Mouse (Mus musculus): ENCODE measurements around the gene Golga4. TPM values are rescaled to one million over a fixed set of nuclear protein-coding genes. Genes with fewer than 3 reads are reported as not detected.

Gene Golga4
- polyA plus RNA-seq, 1 experiment: 17.4 TPM

- H3K4me3 ChIP-seq (replicated peaks; ENCODE audit: extremely low read depth, low read depth, low read length): peak overlapping the region; percentile 85
- TF ChIP-seq POLR2A (IDR thresholded peaks at IDR 0.05; ENCODE audit: borderline replicate concordance, extremely low read depth, low read depth, low read length) (no peak), CTCF (IDR thresholded peaks at IDR 0.05; ENCODE audit: insufficient read depth, low read length) (no peak)
- DNase-seq: no peak
- 40% methylated on average over 16 of the region's 16 CpGs for WGBS
- H3K4me1 ChIP-seq (ENCODE audit: control insufficient read depth, insufficient read depth, low read length): peaks cover 10% of the 10 kb centered on the region; the same call in 1 of the 2 replicates
Observed at GRCm38 (mm10) chr9:118607701-118608401, 101.8 kb downstream of the Golga4 start.

GRCm38 (mm10) chr9:118608556-118608955 lies 102.5 kb downstream of the Golga4 start:
- TF ChIP-seq POLR2A (IDR thresholded peaks at IDR 0.05; ENCODE audit: borderline replicate concordance, extremely low read depth, low read depth, low read length) (no peak), CTCF (IDR thresholded peaks at IDR 0.05; ENCODE audit: insufficient read depth, low read length) (no peak)
- no peak for DNase-seq
- Histone ChIP-seq H3K4me3 (replicated peaks; ENCODE audit: extremely low read depth, low read depth, low read length) (no peak overlapping the region), H3K4me1 (ENCODE audit: control insufficient read depth, insufficient read depth, low read length) (peaks cover 10% of the 10 kb centered on the region; the same call in 1 of the 2 replicates)
- WGBS: 58% methylated on average over 4 of the region's 4 CpGs

- TF ChIP-seq POLR2A (IDR thresholded peaks at IDR 0.05; ENCODE audit: borderline replicate concordance, extremely low read depth, low read depth, low read length) (no peak), CTCF (IDR thresholded peaks at IDR 0.05; ENCODE audit: insufficient read depth, low read length) (no peak)
- Histone ChIP-seq H3K4me3 (replicated peaks; ENCODE audit: extremely low read depth, low read depth, low read length) (no peak overlapping the region), H3K4me1 (ENCODE audit: control insufficient read depth, insufficient read depth, low read length) (peaks cover 10% of the 10 kb centered on the region; the same call in 1 of the 2 replicates)
- 34% methylated on average over 10 of the region's 10 CpGs for WGBS
- DNase-seq: no peak
Observed at GRCm38 (mm10) chr9:118610060-118610459, 104.0 kb downstream of the Golga4 start.

GRCm38 (mm10) chr9:118611111-118611541 lies 105.1 kb downstream of the Golga4 start:
- H3K4me3 ChIP-seq (replicated peaks; ENCODE audit: extremely low read depth, low read depth, low read length): peak overlapping the region; percentile 35
- TF ChIP-seq POLR2A (IDR thresholded peaks at IDR 0.05; ENCODE audit: borderline replicate concordance, extremely low read depth, low read depth, low read length): peak; percentile 77; the same call in 1 of the 2 replicates
- no peak for TF ChIP-seq CTCF (IDR thresholded peaks at IDR 0.05; ENCODE audit: insufficient read depth, low read length)
- WGBS: 3% methylated on average over 14 of the region's 14 CpGs
- no peak for DNase-seq
- H3K4me1 ChIP-seq (ENCODE audit: control insufficient read depth, insufficient read depth, low read length): peaks cover 10% of the 10 kb centered on the region; the same call in 1 of the 2 replicates

GRCm38 (mm10) chr9:118611958-118612581 lies 106.0 kb downstream of the Golga4 start:
- 47% methylated on average over 20 of the region's 20 CpGs for WGBS
- DNase-seq: no peak
- H3K4me3 ChIP-seq (replicated peaks; ENCODE audit: extremely low read depth, low read depth, low read length): no peak overlapping the region

DNA sequence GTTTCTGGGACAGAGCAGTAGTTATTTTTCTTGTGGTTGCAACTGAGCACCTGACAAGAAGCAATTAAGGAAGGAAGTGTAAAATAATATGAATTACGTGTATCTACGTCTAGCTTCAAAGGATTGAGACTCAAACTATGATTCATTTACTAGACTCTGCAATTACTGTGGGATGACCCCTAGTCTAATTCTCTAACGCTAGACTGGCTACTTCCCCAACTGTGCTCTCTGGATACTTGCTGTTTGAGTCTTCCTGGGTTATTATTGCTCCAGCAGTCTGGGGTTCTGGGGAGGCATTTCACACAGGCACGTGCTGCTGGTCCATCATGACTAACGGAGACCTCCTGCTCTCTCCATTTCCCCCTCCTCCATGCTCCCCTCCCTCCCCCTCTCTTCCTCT lies 111.2 kb downstream of the Golga4 start:
- DNase-seq: no peak
- Histone ChIP-seq H3K4me1 (ENCODE audit: control insufficient read depth, insufficient read depth, low read length) (no peaks in the 10 kb centered on the region), H3K4me3 (replicated peaks; ENCODE audit: extremely low read depth, low read depth, low read length) (no peak overlapping the region)
- TF ChIP-seq CTCF (IDR thresholded peaks at IDR 0.05; ENCODE audit: insufficient read depth, low read length) (no peak), POLR2A (IDR thresholded peaks at IDR 0.05; ENCODE audit: borderline replicate concordance, extremely low read depth, low read depth, low read length) (no peak)
- WGBS: 66% methylated on average over 5 of the region's 5 CpGs

More at GRCm38 (mm10) chr9:118611958-118612581, 106.0 kb downstream of the Golga4 start:
- H3K4me1 ChIP-seq (ENCODE audit: control insufficient read depth, insufficient read depth, low read length): peaks cover 10% of the 10 kb centered on the region; the same call in 1 of the 2 replicates
- TF ChIP-seq POLR2A (IDR thresholded peaks at IDR 0.05; ENCODE audit: borderline replicate concordance, extremely low read depth, low read depth, low read length) (0 out of 2 replicates have a peak, but pooled peaks have one; percentile 4), CTCF (IDR thresholded peaks at IDR 0.05; ENCODE audit: insufficient read depth, low read length) (no peak)

DNA sequence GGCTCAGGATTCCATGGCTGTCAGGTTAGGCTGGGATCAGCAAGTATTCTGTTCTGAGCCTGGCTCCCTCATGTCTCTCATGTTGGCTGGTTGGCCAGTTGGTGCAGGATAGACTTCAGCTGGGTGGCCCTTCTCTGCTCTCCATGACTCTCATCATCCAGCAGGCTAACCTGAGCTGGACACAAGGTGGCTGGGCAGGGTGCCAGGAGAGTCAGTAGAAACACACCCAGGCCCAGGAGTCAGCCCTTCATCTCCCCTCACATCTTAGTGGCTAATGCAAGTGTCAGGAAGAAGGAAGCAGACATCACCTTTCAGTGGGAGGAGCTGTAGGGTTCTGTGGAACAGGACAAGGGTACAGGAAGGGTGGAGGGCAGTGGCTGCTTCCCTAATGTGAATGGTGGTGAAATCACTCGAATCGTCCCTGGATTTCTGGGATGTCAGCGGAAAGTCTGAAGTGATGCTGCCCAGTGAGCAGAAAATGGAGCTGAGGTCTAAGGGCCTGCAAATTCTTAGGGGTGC lies 112.7 kb downstream of the Golga4 start:
- 47% methylated on average over 3 of the region's 3 CpGs for whole genome bisulfite sequencing
- no peak for DNase-seq
- peaks cover 5% of the 10 kb centered on the region for H3K4me1 ChIP-seq (ENCODE audit: control insufficient read depth, insufficient read depth, low read length)
- no peak overlapping the region for H3K4me3 ChIP-seq (replicated peaks; ENCODE audit: extremely low read depth, low read depth, low read length)
- TF ChIP-seq POLR2A (IDR thresholded peaks at IDR 0.05; ENCODE audit: borderline replicate concordance, extremely low read depth, low read depth, low read length): no peak
- TF ChIP-seq CTCF (IDR thresholded peaks at IDR 0.05; ENCODE audit: insufficient read depth, low read length): no peak

GRCm38 (mm10) chr9:118620807-118621206 lies 114.7 kb downstream of the Golga4 start:
- no peak overlapping the region for H3K4me3 ChIP-seq (replicated peaks; ENCODE audit: extremely low read depth, low read depth, low read length)
- 51% methylated on average over 4 of the region's 4 CpGs for WGBS
- DNase-seq: no peak
- H3K4me1 ChIP-seq (ENCODE audit: control insufficient read depth, insufficient read depth, low read length): peaks cover 5% of the 10 kb centered on the region
- no peak for TF ChIP-seq CTCF (IDR thresholded peaks at IDR 0.05; ENCODE audit: insufficient read depth, low read length)
- TF ChIP-seq POLR2A (IDR thresholded peaks at IDR 0.05; ENCODE audit: borderline replicate concordance, extremely low read depth, low read depth, low read length): no peak

DNA sequence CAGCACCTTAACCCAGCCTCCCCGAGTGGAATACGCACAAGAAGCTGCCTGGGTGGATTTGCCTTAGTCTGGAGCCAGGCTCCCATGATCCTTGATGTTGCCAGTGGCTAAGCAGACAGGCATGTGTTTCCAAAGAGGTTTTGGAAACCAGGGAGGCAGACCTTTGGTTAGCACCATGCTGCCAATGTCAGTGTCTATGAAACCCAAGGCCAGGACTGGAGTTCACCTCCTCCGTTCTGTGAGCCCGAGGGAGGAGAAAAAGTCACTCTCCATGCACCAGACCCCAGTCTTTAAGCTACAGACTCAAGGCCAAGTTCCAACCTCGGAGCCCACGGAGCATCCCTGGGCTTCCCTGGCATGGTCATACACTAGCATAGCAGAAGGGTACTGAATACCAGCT lies 115.6 kb downstream of the Golga4 start:
- WGBS: 77% methylated on average over 6 of the region's 6 CpGs
- TF ChIP-seq POLR2A (IDR thresholded peaks at IDR 0.05; ENCODE audit: borderline replicate concordance, extremely low read depth, low read depth, low read length): no peak
- TF ChIP-seq CTCF (IDR thresholded peaks at IDR 0.05; ENCODE audit: insufficient read depth, low read length): no peak

More for the DNA sequence above, 115.6 kb downstream of the Golga4 start:
- Histone ChIP-seq H3K4me1 (ENCODE audit: control insufficient read depth, insufficient read depth, low read length) (peaks cover 5% of the 10 kb centered on the region), H3K4me3 (replicated peaks; ENCODE audit: extremely low read depth, low read depth, low read length) (no peak overlapping the region)
- no peak for DNase-seq

Measured in lung, adult 2 months (tissue).